Mouse (Mus musculus): Measurements from ENCODE around the gene Cxcl17.
"Not testable (repeated sequence)": the region's sequence is repeated elsewhere in the genome, so short reads cannot be mapped to it uniquely, and the experiment has no call there.

Gene Cxcl17

DNA sequence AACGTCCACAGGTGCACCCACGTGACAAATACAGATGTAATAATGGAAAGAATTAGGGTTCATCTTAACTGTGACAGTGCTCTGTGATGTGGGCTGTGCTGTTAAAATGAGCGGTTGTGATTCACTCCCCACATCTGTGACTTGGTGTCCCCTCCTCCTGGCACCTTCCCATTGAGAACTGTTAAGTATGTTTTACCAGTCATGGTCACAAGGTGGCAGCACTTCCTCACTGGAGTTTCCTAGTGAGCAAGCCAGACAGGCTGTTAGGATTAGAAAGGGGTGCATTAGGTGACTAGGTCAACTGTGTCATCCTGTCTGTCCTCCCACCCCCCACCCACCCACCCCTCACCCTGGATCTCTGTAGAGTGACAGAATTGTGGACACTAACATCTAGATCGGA, 11.7 kb upstream of the Cxcl17 start:
- peak; percentile 91 to 93 for DNase-seq

DNA sequence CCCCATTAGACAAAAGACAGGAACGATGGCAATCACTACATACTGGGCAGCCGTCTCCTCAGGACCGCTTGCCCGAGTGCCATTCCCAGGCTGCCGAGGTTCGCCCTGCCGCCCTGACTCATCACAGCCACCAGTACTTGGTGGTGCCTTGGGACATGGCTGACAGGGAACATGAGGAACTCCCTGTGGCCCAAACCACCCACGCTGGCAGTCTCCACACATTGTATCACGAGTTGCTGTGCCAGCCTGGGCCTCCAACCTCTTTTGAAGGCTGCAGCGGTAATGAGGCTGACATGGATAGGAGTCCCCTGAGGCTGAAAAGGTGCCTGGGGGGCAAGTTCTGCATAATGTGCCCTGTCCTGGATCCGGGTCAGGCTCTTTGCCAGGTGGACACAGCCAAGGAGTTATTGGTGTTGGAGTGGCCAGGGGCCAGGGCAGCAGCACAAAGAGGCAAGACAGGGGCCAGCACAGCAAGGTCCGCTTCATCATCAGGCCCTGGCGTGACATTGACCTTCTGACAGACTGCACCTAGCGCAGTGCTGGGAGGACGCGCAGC, 9.7 kb upstream of the Cxcl17 start:
- no peak for DNase-seq

DNA sequence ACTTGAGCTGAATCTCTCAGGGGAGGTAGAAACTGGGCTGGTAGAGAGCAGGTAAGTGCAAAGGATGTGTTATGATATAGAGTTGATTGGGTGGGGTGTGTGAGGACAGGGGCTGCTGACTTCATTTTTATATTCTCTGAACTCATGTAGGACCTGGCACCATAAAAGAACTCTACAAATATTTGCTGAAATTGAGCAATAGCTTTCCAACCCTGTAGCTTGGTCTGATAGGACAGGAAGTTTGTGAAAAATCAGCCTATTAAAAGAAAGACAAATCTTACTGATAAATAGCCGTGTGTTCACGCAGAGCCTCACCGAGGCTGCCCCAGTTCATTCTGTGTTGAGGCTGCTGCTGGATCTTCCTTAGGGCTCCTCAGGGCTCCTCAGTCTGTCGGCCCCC, 7.3 kb upstream of the Cxcl17 start:
- DNase-seq = no peak

DNA sequence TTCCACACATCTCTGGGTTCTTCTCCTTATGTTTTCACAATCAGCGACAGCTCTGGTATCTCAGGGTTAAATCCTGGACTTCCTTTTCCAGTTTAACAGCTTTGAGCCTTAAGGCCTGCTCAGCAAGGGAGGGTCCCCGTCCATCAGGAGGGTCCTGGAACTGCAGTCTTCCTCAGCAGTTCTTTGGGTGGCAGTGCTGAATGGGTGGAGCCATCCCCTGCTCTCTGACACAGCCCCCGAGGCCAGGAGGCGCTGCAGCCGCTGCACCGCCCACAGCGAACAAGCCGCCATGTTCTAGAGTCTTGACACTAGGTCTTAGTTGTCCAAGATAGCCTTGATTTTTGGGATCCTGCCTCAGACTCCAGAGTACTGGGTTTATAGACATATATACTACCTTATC, 6.8 kb upstream of the Cxcl17 start:
- DNase-seq = no peak

DNA sequence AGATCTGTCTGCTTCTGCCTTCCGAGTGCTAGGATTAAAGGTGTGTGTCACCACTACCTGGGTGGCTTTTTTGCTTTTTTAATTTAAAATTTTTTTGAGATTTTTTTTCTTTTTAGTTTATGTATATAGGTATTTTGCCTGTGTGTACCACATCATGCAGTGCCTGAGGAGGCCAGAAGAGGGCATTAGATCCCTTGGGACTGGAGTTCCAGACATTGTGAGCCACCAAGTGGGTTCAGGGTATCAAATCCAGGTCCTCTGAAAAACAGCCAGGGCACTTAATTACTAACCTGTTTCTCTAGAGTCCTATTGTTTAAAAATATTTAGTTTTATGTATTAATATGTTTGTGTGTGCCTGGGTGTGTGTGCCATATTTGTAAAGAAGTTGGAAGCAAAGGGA, 4.9 kb upstream of the Cxcl17 start:
- peak; percentile 74 to 77 for DNase-seq

DNA sequence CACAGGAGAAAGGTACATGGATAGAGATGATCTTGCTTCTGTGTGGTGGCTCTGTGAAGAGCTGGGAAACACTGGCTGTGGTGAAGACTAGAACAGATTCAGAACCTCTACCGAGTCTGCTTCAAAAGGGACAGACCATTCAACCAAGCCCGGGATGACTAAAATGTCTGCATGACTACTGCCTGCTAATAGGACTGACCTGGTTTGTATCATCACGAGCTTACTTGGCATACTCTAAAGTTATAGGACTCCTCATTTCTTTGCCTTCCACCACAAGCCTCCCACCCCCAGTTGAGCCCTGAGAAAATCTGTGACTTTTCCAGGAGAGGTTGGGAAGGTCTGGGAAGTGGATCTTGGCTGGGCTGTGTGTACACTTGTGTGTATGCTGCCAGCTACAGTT, 825 bp downstream of the Cxcl17 start:
- DNase-seq = no peak

DNA sequence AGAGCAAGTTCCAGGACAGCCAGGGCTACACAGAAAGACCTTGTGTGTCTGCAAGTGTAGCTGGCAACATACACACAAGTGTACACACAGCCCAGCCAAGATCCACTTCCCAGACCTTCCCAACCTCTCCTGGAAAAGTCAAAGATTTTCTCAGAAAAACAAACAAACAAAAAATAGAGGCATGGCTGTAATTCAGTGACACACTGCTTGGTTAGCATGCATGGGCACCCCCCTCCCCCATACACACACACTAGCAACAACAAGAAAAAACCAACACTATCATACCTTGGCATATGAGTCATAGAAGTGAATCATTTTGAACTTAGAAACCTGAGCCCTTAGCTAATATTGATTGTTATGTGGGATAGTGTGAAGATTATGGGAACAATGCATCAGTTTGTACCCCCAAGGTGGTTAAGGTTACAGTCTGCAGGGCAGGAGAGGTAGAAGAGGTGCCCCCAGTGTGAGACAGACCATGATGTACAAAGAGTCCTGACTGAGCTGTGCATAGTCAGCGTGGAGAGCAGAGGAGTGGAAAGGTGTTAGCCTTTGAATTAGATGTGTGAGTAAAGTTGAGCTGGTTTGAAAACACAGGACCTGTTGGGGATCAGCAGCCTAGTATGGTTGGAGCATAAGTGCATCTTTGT, 1.6 kb downstream of the Cxcl17 start:
- no peak for DNase-seq

DNA sequence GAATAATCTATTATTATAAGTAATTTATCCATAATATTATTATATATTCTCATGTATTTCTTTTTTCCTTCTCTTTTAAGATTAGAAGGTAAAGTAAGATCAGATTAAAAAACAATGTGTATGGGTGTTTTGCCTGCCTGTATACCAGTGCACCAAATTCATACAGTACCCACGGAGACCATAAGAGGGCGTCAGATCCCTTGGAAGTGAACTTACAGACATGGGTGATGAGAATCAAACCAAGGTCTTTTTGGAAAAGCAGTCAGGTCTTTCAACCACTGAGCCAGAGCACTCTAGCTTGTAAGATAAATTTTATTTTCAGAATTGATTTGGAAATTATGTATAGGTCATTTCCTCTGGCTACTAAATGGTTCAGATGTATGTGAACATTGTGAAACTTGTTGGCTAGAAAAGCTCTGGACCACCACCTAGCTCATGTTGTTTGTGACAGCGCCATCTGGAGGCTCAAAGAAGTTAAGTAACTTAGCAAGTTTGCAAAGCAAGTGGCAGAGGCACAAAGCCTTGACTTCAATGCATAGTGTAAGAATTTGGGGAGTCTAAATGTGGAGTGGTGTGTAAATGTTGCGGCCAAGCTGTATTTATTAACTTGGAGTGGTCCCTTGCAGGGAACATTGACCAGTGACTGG, 3.4 kb downstream of the Cxcl17 start:
- peak; percentile 59 to 68 for DNase-seq

DNA sequence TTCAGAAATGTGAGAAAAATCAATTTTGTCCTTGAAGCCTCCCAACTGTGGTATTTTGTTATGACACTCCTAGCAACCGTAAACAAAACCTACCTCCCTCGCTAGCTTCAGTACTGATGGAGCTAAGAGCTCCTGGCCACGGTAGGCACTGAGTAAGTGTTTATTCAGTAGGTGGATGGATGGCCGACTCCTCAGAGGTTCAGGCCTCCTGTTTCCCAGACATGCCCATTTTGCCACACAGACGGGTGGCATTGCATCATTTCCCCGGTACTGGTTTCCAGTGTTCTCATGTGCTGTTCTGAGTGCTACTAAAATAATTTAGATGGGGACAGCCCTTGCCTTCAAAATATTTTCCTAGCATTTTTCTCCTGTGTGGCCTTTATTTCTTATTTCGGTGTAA, 6.2 kb downstream of the Cxcl17 start:
- DNase-seq = no peak

DNA sequence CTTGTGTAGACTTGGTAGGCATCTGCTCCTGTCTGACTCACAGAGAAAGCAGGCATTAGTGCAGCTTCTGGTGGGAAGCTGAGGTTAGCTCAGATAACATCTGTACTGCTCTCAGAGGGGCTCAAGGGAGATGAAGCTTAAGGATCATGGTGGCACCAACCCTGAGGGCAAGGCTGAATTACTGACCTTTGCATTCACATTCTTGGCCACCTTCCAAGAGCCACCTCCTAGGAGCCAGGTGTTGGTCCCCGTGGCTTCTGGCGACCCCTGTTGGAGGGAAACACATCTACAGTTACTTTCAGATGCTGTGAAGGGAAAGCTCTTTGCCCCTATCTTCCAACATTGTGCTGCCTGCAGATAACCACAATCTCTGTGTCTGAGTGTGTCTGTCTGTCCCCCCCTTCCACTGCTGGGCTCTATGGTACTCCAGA, 10.0 kb downstream of the Cxcl17 start:
- DNase-seq = peak; percentile 56 to 60

DNA sequence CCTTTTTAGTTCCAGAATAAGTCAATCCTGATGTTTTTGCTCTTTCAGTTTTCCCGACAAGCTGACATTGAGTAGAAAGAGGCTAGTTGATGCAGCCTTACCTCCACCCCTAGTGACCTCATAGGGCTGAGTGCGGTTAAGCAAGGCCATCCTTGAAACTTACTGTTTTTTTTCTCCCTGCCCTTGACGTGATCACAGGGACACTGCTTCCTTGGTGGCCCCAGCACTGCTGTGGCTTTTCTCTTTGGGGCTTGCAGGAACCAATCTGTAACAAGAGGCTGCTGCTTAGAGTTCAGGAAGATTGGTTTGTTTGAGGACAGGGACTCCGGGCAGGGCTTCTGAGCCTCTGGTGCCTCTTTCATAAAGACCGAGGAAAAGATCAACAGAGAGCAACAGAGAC, 10.7 kb downstream of the Cxcl17 start:
- DNase-seq = no peak

DNA sequence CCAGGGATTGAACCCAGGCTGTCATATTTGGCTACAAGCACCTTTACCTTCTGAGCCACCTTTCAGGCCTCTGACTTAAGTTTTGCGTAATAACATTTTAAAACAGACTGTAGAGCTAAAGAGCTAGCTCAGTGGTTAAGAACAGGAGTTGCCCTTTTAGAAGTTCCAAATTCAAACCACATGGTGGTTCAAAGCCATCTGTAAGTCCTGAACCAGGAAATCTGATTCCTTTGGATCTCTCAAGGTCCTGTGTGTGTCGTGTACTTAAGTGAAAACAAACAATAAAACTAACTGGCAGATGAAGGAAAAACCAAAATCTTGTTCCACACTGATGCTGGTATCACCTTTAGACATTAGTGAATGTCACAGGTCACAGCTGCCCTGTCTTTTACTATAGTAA, 11.1 kb downstream of the Cxcl17 start:
- DNase-seq = no peak

DNA sequence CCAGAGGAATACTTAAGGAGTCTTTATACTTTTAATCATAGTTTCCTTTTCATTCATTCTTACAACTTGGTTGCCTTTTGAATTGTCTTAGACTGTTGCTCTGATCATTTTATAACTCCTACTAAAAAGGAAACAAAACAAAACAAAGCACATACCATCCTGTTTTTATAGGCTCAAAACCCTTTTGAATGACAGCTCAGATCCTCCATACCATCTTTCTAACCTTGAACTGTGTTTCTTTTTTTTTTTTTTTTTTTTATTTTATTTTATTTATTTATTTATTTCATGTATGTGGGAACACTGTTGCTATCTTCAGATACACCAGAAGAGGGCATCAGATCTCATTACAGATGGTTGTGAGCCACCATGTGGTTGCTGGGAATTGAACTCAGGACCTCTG, 13.7 kb downstream of the Cxcl17 start:
- DNase-seq = not testable (repeated sequence)

DNA sequence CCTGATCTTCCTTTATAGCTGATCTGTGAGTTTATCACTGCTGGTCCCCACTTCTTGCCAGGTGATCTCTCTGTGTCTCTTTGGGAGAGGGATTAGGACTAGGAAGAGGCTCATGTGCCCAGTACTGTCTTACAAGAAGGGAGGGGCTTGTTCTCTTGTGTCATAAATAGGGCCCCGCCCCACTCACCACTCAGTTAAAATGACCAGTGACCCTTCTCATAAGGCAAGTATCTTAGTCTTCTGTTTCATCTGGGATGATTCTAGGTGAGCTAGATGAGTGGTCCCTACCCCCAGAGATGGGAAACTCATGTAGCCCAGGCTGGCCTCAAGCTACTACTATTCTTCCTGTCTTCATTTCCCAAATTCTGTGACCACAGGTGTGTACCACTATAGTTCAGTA, 14.1 kb downstream of the Cxcl17 start, which contains the start of gene Lipe:
Lipe (minus strand) TSS at position 101 of the 400 bp plus-strand sequence.
- DNase-seq = no peak

DNA sequence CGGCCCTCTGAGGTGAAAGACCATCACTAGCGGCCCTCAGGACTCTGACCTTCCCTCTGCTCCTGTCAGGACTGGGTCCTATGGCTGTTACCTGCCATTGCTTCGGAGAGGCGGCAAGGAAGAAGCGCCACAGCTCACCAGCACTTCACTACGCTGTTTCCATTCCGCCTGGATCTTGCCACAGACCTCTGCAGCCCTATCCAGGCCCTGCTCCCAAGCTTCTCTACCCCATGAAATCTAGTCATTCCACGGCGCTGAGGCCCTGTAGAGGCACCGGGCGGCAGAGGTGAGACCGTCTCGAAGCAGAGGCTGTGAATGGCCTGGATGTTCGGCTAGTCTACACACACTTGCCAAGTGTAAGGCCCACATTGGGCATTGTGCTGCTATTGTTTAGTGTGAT, 16.1 kb downstream of the Cxcl17 start:
- DNase-seq = no peak

DNA sequence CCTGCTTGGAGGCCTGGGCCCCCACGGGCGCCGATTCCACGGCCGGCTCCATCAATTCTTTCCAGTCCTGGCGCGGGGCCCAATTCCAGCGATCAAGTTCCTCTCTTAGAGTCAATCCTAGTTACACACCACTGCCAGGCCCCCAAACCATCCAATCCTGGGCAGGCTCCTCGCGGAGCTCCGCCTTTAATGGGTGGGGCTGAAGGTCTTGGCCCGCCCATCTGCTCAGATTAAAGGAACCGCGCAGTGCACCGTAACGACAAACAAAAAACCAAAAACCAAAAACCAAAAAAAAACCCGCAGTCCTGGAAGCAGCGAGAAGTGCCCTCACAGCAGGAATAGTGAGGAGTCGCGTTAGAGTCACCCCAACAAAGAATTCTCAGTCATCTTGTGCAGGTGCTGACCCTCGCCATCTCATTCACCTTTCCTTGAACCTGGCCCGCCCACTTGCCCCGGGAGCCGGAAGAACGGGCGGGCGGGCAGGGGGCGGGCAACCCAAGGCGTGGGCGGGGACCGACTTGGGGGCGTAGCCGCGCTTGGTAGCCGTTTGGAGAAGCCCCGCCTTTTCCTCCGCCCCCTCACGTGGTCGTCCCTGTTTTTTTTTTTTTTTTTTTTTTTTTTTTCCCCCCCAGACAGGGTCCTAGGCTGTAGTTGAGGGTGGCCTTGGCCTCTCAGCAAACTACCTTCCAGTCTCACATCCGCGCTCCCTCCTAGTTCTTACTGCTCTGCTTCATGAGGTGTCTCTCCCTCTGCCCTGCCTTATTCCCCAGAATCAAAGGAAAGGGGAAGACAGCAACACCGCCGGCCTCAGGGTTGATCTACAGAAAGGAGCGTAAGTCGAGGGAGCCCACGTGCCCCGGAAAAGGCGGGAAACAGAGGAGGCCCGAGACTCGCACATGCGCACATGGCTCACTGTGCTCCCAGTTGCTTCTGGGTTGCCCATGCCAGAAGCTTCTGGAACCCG, 16.8 kb downstream of the Cxcl17 start:
- DNase-seq = peak; percentile 96

DNA sequence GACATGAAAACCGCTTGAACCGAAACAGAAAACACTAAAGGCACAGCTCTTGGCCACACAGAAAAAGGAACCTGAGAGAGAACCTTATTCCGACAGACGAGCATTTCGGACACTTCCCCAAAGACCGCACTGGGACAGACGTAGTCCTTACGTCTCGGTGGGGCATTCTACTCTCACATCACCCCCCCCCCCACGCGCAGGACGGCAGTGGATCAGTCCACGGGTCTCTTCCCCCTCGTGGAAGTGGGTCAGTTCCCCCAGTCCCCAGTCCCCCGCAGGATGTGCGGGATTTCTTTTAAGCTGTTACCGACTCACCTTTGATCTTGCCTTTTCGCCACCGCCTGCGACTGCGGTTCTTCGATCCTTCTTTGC, 17.5 kb downstream of the Cxcl17 start:
- DNase-seq = no peak

DNA sequence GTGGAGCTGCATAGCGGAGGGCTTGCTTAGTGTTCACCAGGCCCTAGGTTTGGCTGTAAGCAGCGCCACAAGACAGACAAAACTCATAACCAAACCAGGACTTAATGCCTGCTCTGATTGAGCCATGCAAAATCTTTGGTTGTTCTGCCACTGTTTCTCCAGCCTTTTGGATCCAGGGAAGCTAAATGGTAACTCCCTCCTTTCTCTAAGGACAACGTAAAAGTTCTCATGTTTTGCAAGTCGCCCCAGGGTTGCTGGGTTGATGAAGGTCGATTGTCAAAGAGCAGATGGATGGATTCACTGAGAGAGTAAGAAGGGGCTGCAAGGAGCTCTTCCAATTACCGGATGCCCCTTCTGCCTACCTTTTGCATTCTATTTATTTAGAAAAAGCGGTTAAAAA, 17.9 kb downstream of the Cxcl17 start:
- no peak for DNase-seq

DNA sequence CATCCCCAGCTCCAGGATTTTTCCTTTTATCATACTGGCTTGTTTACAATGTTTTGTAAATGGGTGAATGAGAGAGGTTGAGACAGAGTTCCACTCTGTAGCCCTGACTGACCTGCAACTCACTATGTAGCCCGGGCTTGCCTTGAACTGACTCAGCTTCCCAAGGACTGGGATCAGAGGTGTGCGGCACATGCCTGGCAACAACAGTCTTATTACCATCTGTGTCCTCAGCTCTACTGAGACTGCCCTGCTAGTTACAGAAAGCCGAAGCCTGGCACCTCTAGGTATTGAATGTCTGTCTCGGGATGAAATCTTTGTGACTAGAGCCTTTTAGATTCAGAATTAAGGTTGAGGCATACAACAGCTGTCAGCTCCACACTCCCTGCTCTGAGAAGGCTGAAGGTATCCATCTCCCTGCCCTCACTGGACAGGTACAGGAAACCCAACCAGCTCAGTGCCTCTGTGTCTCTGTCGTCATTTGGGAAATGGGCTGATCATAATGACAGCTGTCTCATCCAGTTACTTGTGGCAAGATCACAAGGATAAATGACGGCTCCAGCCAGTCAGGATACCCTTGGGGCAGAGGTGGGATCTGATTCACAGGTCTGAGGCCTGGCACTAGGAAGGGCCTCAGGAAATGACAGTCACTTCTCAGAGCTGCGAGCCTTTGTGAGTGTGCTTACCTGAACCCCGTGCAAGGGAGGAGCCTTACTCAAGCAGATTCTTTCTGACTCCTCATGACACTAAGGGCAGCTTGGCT, 19.1 kb downstream of the Cxcl17 start:
- no peak for DNase-seq

DNA sequence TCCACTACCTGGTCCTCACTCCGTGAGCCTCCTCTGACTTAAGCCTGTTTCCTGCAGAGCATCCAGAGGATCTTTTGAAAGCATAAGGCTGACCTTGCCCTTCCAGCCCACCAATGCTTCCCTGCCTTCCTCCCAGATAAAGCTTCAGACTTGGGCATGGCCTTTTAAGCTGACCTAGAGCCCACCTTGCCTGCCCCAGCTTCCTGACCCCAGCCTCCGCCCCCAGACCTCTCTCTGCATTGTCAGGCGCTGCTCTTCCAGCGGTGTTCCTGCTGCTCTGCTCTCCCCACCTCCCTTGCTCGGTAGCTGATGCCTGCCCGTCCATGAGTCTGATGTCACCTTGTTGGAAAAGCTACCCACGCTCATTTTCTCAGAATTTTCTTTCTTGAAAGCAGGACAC, 19.8 kb downstream of the Cxcl17 start:
- DNase-seq = no peak

DNA sequence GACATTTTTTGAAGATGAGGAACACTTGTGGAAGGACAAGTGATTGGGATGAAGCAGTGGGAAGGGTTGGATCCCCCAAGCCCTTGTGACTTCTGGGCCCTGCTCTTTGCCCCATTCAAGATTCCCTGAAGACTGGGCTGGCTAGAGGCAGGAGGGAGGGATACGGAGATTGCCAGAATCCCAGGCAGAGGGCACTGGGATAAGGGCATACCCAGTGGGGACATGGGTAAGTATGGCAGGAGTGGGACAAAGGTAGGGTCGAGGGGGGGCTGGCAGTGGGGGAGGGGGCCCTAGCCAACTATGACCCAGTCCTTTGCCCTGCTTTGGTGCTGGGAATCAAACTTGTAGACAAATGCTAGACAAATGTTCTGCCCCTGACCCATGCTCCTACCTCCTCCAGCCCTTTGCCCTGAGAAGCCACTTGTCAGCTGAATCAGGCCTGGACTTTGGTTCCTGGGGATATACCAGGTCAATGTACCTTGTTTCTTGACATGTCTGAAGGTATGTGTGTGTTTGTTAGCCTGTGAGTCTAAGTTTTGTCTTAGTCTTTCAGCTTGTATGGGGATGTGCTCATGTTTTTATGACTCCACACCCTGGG, 20.7 kb downstream of the Cxcl17 start:
- no peak for DNase-seq

DNA sequence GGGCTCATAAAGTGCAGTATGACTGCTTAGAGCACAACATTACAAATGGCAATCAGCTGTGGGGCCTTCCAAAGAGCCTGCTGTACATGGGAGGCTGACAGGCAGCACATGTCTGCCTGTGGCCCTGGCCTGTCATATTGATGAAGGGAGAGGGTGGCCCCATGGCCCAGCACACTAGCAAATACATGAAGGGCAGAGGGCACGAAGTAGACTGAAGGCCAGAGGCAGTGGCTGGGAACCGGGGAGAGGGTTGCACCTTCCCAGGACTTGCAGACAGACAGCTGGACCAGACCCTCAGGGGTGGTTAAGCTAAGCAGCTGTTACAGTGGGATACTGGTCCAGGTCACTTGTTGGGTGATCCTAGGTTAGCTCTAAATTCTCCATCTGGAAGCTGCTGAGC, 21.7 kb downstream of the Cxcl17 start:
- no peak for DNase-seq
